Mouse (Mus musculus) midbrain, embryonic 14.5 days (tissue): ENCODE results near the gene Sec14l2. TPM values are rescaled to one million over a fixed set of nuclear protein-coding genes. Genes with fewer than 3 reads are reported as not detected.
"Not testable (repeated sequence)": the region's sequence is repeated elsewhere in the genome, so short reads cannot be mapped to it uniquely, and the experiment has no call there.

Experiments used
- ATAC-seq: fragments of 200-750 bp; cut with Nextera tagmentation; 2 replicates; pipeline ENCODE4 v1.8.0; 2017; ENCODE audit warnings: moderate number of reproducible peaks, moderate library complexity; ENCODE audit not compliant: low FRiP score, low TSS enrichment
- DNase-seq: peaks from one replicate; pipeline ENCODE4 v3.0.0-alpha.2; 2015
- H3K27ac ChIP-seq: fragments of 300-500 bp; sonication (generic); replicated peaks from 2 replicates; pipeline ENCODE4 v1.5.1; 2014; ENCODE audit warnings: mild to moderate bottlenecking, low read depth, low read length, moderate library complexity
- H3K27me3 ChIP-seq: fragments of 300-500 bp; sonication (generic); 2 replicates; pipeline ENCODE4 v1.6.1; 2014; ENCODE audit warnings: low read length, control low read depth, mixed read lengths; ENCODE audit not compliant: control insufficient read depth, insufficient read depth
- H3K36me3 ChIP-seq: fragments of 300-500 bp; sonication (generic); 2 replicates; pipeline ENCODE4 v1.6.1; 2014; ENCODE audit warnings: low read length, control low read depth; ENCODE audit not compliant: control insufficient read depth, insufficient read depth
- H3K4me1 ChIP-seq: fragments of 300-500 bp; sonication (generic); 2 replicates; pipeline ENCODE4 v1.6.1; 2014; ENCODE audit warnings: mild to moderate bottlenecking, antibody characterized with exemption, low read length, control low read depth; ENCODE audit not compliant: control insufficient read depth, insufficient read depth
- H3K4me2 ChIP-seq: fragments of 300-500 bp; sonication (generic); 2 replicates; pipeline ENCODE4 v1.6.1; 2014; ENCODE audit warnings: mild to moderate bottlenecking, low read length, moderate library complexity
- H3K4me3 ChIP-seq: fragments of 300-500 bp; sonication (generic); replicated peaks from 2 replicates; pipeline ENCODE4 v1.5.1; 2014; ENCODE audit warnings: low read depth, low read length
- H3K9ac ChIP-seq: fragments of 300-500 bp; sonication (generic); replicated peaks from 2 replicates; pipeline ENCODE4 v1.6.1; 2014; ENCODE audit warnings: mild to moderate bottlenecking, low read length, moderate library complexity
- H3K9me3 ChIP-seq: fragments of 300-500 bp; sonication (generic); 2 replicates; pipeline ENCODE4 v1.6.1; 2016; ENCODE audit warnings: low read length, control low read depth, mixed read lengths; ENCODE audit not compliant: control insufficient read depth
- WGBS: fragments of 180-500 bp; shearing (Covaris S2); extraction: QIAGEN DNeasy Blood & Tissue Kit; methylation state at CpG from one replicate; pipeline ENCODE4 v1.1.7; 2014; 5-methylcytosine and 5-hydroxymethylcytosine counted together
- polyA plus RNA-seq: library from polyadenylated mRNA; unstranded; fragments of >200 nt; fragmentation: Nextera tagmentation; extraction: Ambion mirVana; gene quantifications from 2 replicates; pipeline ENCODE4 v1.2.1, GENCODE M21; 2014

Gene Sec14l2
- polyA plus RNA-seq, 1 experiment from 2014 or later: 2.0 TPM

- Histone ChIP-seq H3K36me3 (peaks cover 5% of the 10 kb centered on the region; the same call in 1 of the 2 replicates), H3K4me1 (peaks cover 4% of the 10 kb centered on the region), H3K27me3 (no peaks in the 10 kb centered on the region; the same call in 1 of the 2 replicates), H3K27ac (no peak overlapping the region), H3K9me3 (no peaks in the 10 kb centered on the region), H3K9ac (no peak overlapping the region), H3K4me3 (no peak overlapping the region), H3K4me2 (no peak overlapping the region)
- WGBS: 92% methylated on average over 6 of the region's 6 CpGs
- no peak for DNase-seq
- no peak for ATAC-seq
Observed at GRCm38 (mm10) chr11:4112861-4113260, 10.4 kb downstream of the Sec14l2 start.

DNA sequence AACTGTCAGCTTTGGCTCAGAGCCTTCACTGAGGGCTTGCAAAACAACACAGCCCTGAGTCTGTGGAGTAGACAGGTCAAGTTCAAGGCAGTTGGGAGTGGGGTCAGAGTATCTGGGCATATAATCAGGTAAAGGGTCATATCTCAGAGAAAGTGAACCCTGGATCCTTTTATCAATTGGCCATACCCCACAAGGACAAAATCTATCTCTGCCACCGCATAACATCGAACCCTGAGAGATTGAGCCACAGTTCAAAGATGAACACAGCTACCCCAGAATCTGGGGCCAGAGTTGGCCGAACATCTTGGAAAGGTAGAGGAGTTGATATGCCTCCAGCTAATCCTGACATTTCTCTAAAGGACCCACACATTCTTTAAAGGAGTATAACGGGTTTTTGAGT is 11.2 kb downstream of the Sec14l2 start:
- no peak for ATAC-seq
- Histone ChIP-seq H3K4me2 (no peak overlapping the region), H3K9me3 (no peaks in the 10 kb centered on the region), H3K36me3 (peaks cover 5% of the 10 kb centered on the region; the same call in 1 of the 2 replicates), H3K4me3 (no peak overlapping the region), H3K4me1 (no peaks in the 10 kb centered on the region), H3K27me3 (no peaks in the 10 kb centered on the region; the same call in 1 of the 2 replicates), H3K27ac (no peak overlapping the region), H3K9ac (no peak overlapping the region)
- no peak for DNase-seq
- WGBS: 90% methylated on average over 4 of the region's 4 CpGs

DNA sequence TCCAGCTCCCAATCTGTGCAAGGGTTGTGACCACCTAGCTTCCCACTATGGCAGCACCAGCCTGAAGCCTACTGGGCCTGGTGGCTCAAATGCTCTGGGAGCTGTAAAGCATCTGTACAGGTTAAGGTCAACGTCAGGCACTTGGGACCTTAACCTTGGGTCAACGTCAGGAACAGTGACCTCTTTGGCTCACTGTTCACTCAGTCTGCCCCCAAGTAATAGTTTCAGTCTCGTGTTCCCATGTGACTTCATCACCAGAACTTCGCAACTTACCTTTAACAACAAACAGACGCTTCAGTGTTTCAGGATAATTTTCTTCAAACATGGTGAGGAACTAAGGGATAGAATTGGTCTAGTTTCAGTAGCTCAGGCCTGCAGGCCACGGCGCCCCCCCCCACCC is 14.5 kb downstream of the Sec14l2 start:
- Histone ChIP-seq H3K9me3 (no peaks in the 10 kb centered on the region), H3K4me2 (no peak overlapping the region), H3K36me3 (peaks cover 5% of the 10 kb centered on the region; the same call in 1 of the 2 replicates), H3K4me1 (no peaks in the 10 kb centered on the region), H3K27me3 (no peaks in the 10 kb centered on the region), H3K9ac (no peak overlapping the region), H3K4me3 (no peak overlapping the region), H3K27ac (no peak overlapping the region)
- DNase-seq (no peak), ATAC-seq (no peak)
- 87% methylated on average over 7 of the region's 7 CpGs for WGBS

DNA sequence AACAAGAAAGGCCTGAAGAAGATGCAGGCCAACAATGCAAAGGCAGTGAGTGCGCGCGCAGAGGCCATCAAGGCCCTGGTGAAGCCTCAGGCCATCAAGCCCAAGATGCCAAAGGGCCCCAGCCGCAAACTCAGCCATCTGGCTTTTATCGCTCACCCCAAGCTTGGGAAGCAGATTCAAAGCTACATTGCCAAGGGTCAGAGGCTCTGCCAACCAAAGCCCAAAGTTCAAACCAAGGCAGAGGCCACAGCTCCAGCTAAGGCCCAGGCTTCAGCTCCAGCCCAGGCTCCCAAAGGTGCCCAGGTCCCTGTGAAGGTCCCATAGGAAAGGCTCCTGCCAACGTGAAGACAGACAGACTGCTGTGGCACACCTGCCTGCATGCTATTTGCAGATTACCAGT is 15.3 kb downstream of the Sec14l2 start:
- not testable (repeated sequence) for ATAC-seq, H3K27me3 ChIP-seq
- WGBS: 93% methylated on average over 6 of the region's 6 CpGs

DNA sequence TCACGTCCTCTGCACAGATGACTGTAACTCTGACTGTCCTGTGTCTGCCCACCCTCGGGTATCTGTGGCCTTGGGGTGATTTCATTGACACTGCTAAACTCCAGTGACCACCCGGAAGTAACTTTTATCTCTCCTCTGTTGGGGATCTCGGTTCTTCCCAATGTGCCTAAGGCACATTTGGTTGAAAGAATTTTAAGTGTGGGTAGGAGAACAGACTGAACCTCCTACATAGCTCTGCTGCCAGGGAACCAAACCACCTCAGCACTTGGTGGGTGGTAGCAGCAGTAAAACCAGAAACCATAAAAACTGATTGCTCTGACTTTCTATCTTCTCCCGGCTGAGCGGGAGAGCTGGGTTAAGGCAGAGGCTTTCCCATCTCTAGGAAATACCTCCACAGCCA is 17.8 kb downstream of the Sec14l2 start:
- H3K27me3 ChIP-seq: no peaks in the 10 kb centered on the region
- no peak overlapping the region for H3K27ac ChIP-seq
- no peak overlapping the region for H3K4me2 ChIP-seq
- H3K36me3 ChIP-seq: peaks cover 6% of the 10 kb centered on the region
- H3K4me3 ChIP-seq: no peak overlapping the region
- no peaks in the 10 kb centered on the region for H3K9me3 ChIP-seq
- 85% methylated on average over 6 of the region's 6 CpGs for WGBS
- ATAC-seq (no peak), DNase-seq (no peak)
- no peak overlapping the region for H3K9ac ChIP-seq
- no peaks in the 10 kb centered on the region for H3K4me1 ChIP-seq

More for the DNA sequence above, 15.3 kb downstream of the Sec14l2 start:
- not testable (repeated sequence) for H3K27ac ChIP-seq, DNase-seq, H3K4me3 ChIP-seq, H3K9ac ChIP-seq, H3K36me3 ChIP-seq, H3K4me2 ChIP-seq, H3K9me3 ChIP-seq, H3K4me1 ChIP-seq

DNA sequence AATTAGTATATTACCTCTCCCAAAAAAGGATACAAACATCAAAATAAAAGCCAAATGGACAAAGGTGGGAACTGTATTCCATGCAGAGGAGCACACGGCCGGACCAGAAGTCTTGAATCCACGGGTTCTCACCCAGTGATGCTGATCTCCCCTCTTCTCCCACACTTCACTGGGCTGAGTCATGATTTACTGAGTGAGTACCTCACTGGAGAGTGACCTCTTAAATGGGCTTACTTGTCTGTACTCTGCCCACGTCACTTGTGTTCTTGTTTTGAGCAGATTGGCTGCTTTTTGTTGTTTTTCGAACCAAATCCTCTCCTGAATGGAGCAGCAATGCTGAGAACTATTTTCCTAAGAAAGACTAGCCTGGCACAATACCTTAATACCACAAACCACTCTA is 18.2 kb downstream of the Sec14l2 start:
- Histone ChIP-seq H3K4me1 (no peaks in the 10 kb centered on the region), H3K9me3 (no peaks in the 10 kb centered on the region), H3K4me2 (no peak overlapping the region), H3K27me3 (no peaks in the 10 kb centered on the region), H3K9ac (no peak overlapping the region), H3K4me3 (no peak overlapping the region), H3K27ac (no peak overlapping the region), H3K36me3 (peaks cover 3% of the 10 kb centered on the region; the same call in 1 of the 2 replicates)
- DNase-seq: no peak
- 78% methylated on average over 5 of the region's 5 CpGs for WGBS
- no peak for ATAC-seq

DNA sequence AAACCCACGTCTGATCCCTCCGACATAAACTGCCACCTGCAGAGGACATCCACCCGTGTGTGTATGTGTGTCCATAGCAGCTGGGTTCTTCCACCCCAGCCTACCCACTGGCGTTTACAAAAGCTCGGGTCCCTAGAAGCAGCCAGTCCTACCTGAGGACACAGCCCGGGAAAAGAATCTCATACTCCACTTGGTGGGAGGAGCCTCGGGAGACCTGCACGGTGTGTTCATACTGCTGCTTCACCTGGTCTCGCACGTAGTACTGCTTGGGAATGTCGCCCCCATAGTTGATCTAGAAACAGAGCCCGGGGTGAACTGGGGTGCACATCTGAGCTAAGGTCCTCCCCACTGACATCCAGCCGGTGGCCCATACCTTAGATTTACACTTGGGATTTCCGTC is 19.7 kb downstream of the Sec14l2 start:
- Histone ChIP-seq H3K4me2 (no peak overlapping the region), H3K9me3 (no peaks in the 10 kb centered on the region), H3K4me1 (no peaks in the 10 kb centered on the region), H3K27ac (no peak overlapping the region), H3K36me3 (peaks cover 3% of the 10 kb centered on the region; the same call in 1 of the 2 replicates), H3K27me3 (no peaks in the 10 kb centered on the region), H3K4me3 (no peak overlapping the region), H3K9ac (no peak overlapping the region)
- DNase-seq (no peak), ATAC-seq (no peak)
- WGBS: 86% methylated on average over 14 of the region's 14 CpGs

DNA sequence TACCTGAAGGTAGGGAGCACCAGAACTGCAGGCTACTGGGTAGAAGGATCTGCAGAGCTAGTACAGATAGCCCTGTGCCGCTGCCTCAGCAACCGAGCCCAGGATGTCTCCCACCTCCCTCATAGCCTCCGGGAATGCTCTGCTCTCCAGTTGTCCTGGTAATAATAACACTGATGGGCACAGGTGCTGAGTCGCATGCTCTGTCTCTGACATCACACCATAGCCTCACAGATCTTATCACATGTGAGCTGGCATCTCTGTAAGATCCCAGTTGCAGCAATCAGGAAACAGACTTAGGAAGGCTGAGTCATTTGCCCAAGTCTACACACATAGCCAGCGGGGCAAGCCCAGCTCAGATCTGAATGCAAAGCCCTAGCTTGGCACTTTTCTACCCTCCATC is 21.4 kb downstream of the Sec14l2 start:
- no peak for DNase-seq
- Histone ChIP-seq H3K27me3 (no peaks in the 10 kb centered on the region), H3K4me3 (no peak overlapping the region), H3K9ac (no peak overlapping the region), H3K36me3 (peaks cover 3% of the 10 kb centered on the region; the same call in 1 of the 2 replicates), H3K9me3 (no peaks in the 10 kb centered on the region), H3K4me2 (no peak overlapping the region), H3K27ac (no peak overlapping the region), H3K4me1 (peaks cover 7% of the 10 kb centered on the region)
- 92% methylated on average over 5 of the region's 5 CpGs for WGBS
- no peak for ATAC-seq

GRCm38 (mm10) chr11:4099447-4099846 is 23.8 kb downstream of the Sec14l2 start:
- no peaks in the 10 kb centered on the region for H3K27me3 ChIP-seq
- DNase-seq: no peak
- no peak for ATAC-seq
- H3K27ac ChIP-seq: no peak overlapping the region
- peaks cover 3% of the 10 kb centered on the region; the same call in 1 of the 2 replicates for H3K36me3 ChIP-seq
- no peaks in the 10 kb centered on the region for H3K9me3 ChIP-seq
- no peak overlapping the region for H3K4me2 ChIP-seq
- no peak overlapping the region for H3K9ac ChIP-seq
- H3K4me1 ChIP-seq: peaks cover 17% of the 10 kb centered on the region
- WGBS: 83% methylated on average over 3 of the region's 3 CpGs
- no peak overlapping the region for H3K4me3 ChIP-seq
